Mouse (Mus musculus): ENCODE results near the gene Prss38. TPM values are rescaled to one million over a fixed set of nuclear protein-coding genes. Genes with fewer than 3 reads are reported as not detected.

The Prss38 gene
- total RNA-seq (2023) = not detected

DNA sequence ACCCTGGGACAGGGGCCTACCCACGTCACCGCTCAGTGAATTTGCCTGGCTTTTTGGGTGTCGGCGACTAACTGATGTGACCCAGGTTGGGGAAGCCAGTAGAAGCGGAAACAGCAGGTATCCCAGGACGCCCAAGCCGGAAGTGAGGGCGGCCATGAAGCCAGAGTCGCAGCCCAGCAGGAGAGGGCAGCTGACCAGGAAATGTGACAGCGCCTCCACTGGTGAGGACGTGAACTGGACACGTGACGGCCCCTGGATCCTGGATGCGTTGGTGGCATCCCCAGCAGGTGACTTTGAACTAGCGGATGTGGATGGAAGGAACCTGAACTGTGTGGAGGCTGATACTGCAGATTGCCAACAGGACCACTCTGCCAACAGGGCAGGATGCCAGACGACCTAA, at the start of gene Prss38:
Prss38 (minus strand) TSS at position 183 of the 400 bp plus-strand sequence.

Other genes with a start within 250 kb of the Prss38 start
- gene Obscn, start 239.3 kb downstream of the Prss38 start, total RNA-seq (2023) = 0.18 TPM
- gene Iba57, start 211.9 kb downstream of the Prss38 start, total RNA-seq (2023) = 48.0 TPM
- not detected for gene Gjc2, start 192.4 kb downstream of the Prss38 start, total RNA-seq (2023)
- gene Guk1, start 183.4 kb downstream of the Prss38 start, total RNA-seq (2023) = 29.6 TPM
- gene Mrpl55, start 173.2 kb downstream of the Prss38 start, total RNA-seq (2023) = 14.7 TPM
- 24.3 TPM for gene 2310033P09Rik, start 167.3 kb downstream of the Prss38 start, total RNA-seq (2023)
- 228 TPM for gene Arf1, start 147.4 kb downstream of the Prss38 start, total RNA-seq (2023)
- not detected for gene Wnt3a, start 84.9 kb downstream of the Prss38 start, total RNA-seq (2023)
- not detected for gene Wnt9a, start 68.7 kb downstream of the Prss38 start, total RNA-seq (2023)
- 9.6 TPM for gene Jmjd4, start 74.4 kb upstream of the Prss38 start, total RNA-seq (2023)
- gene Snap47, start 75.5 kb upstream of the Prss38 start, total RNA-seq (2023) = 19.1 TPM
- gene Zfp867, start 96.8 kb upstream of the Prss38 start, total RNA-seq (2023) = 3.0 TPM
- 22.6 TPM for gene Zkscan17, start 151.1 kb upstream of the Prss38 start, total RNA-seq (2023)
- gene Nlrp3, start 165.9 kb upstream of the Prss38 start, total RNA-seq (2023) = 3.3 TPM
- not detected for gene Olfr222, start 200.6 kb upstream of the Prss38 start, total RNA-seq (2023)
- not detected for gene Olfr223, start 217.6 kb upstream of the Prss38 start, total RNA-seq (2023)